Mouse (Mus musculus) E14TG2a.4 (cell line): ENCODE measurements at regions not wholly inside any gene's neighbourhood (a gene's known extent, or its start where the extent isn't known, plus 50 kb on each side); places are given as distances from the start of the nearest gene placed in this dataset.

Experiments used
- CTCF ChIP-seq: conservative IDR thresholded peaks from 2 replicates; pipeline ENCODE4 v1.5.1; 2014; ENCODE audit warnings: low read length
- POU5F1 ChIP-seq: IDR thresholded peaks from 2 replicates; pipeline ENCODE4 v1.6.1; 2014; ENCODE audit warnings: low read length, borderline replicate concordance

- TF ChIP-seq CTCF = no peak
- no peak for TF ChIP-seq POU5F1
Observed at GRCm38 (mm10) chr12:110020541-110021470, 258.1 kb upstream of the Dio3 start.
